In the genomic region with DNA sequence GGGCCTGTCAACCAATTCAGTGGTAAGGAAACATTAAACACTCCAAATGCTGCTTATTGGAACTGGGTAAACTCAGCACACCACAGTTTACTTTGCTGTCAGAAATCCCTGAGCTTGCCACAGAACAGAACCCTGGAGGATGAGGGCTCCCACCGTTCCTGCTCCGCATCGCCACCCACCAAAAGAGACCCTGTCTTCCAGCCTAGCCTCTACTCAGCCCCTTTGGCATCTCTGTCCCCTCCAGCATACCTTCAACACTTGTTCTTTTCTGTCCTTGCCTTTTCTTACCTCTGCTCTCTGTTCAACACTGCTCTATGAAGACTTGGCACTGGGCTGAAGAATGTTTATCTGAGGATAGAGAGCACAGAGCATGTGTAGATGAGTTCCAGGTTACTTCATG, we compare ENCODE assay signal across 10 mouse cellular contexts.
A peak's percentile ranks its signal among the peaks of the same experiment; 100 is the strongest.
DNase-seq lines count a peak whose midpoint lies in the region; ATAC-seq and TF ChIP-seq lines count a peak whose summit lies in the region.
"Had no signal": no experiment of that assay in that cellular context is flagged by ENCODE, and none has a peak within 500 bp of the region (broad histone marks: within the 10 kb centered on the region; RNA-seq: fewer than 3 reads in every experiment).

No protein-coding gene starts in this region.

- peaks cover 30% of the 10 kb centered on the region for H3K27me3 ChIP-seq in lung, embryonic 15.5 days
- H3K27me3 ChIP-seq in forebrain, embryonic 12.5 days = peaks cover 85% of the 10 kb centered on the region
- H3K27me3 ChIP-seq in stomach, embryonic 14.5 days (ENCODE audit: control insufficient read depth, insufficient read depth, low read length) = no peaks in the 10 kb centered on the region
- H3K27me3 ChIP-seq in kidney, adult 2 months (replicated peaks; ENCODE audit: control insufficient read depth, insufficient read depth, low read length) = no peaks in the 10 kb centered on the region

- TF ChIP-seq POLR2A in lung, adult 2 months (IDR thresholded peaks at IDR 0.05; ENCODE audit: borderline replicate concordance, extremely low read depth, low read depth, low read length) = no peak
- no peak for TF ChIP-seq POLR2A in kidney, adult 2 months (IDR thresholded peaks at IDR 0.05; ENCODE audit: low read depth, low read length)

- H3K27ac ChIP-seq in lung, embryonic 15.5 days = peak overlapping the region; percentile 92
- H3K27ac ChIP-seq in forebrain, embryonic 12.5 days = peak overlapping the region; percentile 75
- peak overlapping the region; percentile 90 for H3K27ac ChIP-seq in stomach, embryonic 14.5 days (ENCODE audit: low read length)
- no peak overlapping the region for H3K27ac ChIP-seq in kidney, adult 2 months (ENCODE audit: insufficient read depth, low read depth, low read length)
- H3K27ac ChIP-seq: hindbrain, embryonic 15.5 days had no signal

- peaks cover 88% of the 10 kb centered on the region for H3K4me1 ChIP-seq in lung, embryonic 15.5 days
- H3K4me1 ChIP-seq in lung, adult 2 months (ENCODE audit: control insufficient read depth, insufficient read depth, low read length) = peaks cover 7% of the 10 kb centered on the region
- peaks cover 71% of the 10 kb centered on the region for H3K4me1 ChIP-seq in forebrain, embryonic 12.5 days
- peaks cover 45% of the 10 kb centered on the region for H3K4me1 ChIP-seq in stomach, embryonic 14.5 days (ENCODE audit: control insufficient read depth, insufficient read depth, low read length)
- no peaks in the 10 kb centered on the region for H3K4me1 ChIP-seq in kidney, adult 2 months (ENCODE audit: control insufficient read depth, insufficient read depth, low read length)

- no peak for TF ChIP-seq CTCF in lung, adult 2 months (IDR thresholded peaks at IDR 0.05; ENCODE audit: insufficient read depth, low read length)
- no peak for TF ChIP-seq CTCF in kidney, adult 2 months (conservative IDR thresholded peaks at IDR 0.05; ENCODE audit: insufficient read depth, insufficient read length, low read depth, low read length)

- WGBS in lung, embryonic 15.5 days = 31% methylated on average over 3 of the region's 3 CpGs
- WGBS in lung, adult 2 months = 74% methylated on average over 3 of the region's 3 CpGs
- 81% methylated on average over 3 of the region's 3 CpGs for WGBS in forebrain, embryonic 12.5 days
- 28% methylated on average over 3 of the region's 3 CpGs for WGBS in stomach, embryonic 14.5 days
- 88% methylated on average over 3 of the region's 3 CpGs for WGBS in kidney, adult 2 months

- no peaks in the 10 kb centered on the region for H3K36me3 ChIP-seq in lung, embryonic 15.5 days
- H3K36me3 ChIP-seq in forebrain, embryonic 12.5 days (replicated peaks) = no peaks in the 10 kb centered on the region
- H3K36me3 ChIP-seq in stomach, embryonic 14.5 days (ENCODE audit: control insufficient read depth, insufficient read depth, low read length) = no peaks in the 10 kb centered on the region
- H3K36me3 ChIP-seq in kidney, adult 2 months (ENCODE audit: control insufficient read depth, insufficient read depth, low read length) = no peaks in the 10 kb centered on the region
- H3K36me3 ChIP-seq: hindbrain, embryonic 15.5 days had no signal

- peak overlapping the region; percentile 33; the same call in 1 of the 2 replicates for H3K4me2 ChIP-seq in lung, embryonic 15.5 days
- no peak overlapping the region for H3K4me2 ChIP-seq in forebrain, embryonic 12.5 days
- H3K4me2 ChIP-seq in stomach, embryonic 14.5 days (replicated peaks; ENCODE audit: low read depth, low read length) = 0 out of 2 replicates have a peak overlapping the region, but pooled peaks have one; percentile 19
- H3K4me2 ChIP-seq: hindbrain, embryonic 15.5 days had no signal

- no peaks in the 10 kb centered on the region for H3K9me3 ChIP-seq in lung, embryonic 15.5 days
- no peaks in the 10 kb centered on the region for H3K9me3 ChIP-seq in forebrain, embryonic 12.5 days
- no peaks in the 10 kb centered on the region for H3K9me3 ChIP-seq in stomach, embryonic 14.5 days (ENCODE audit: control insufficient read depth, low read depth, low read length)
- H3K9me3 ChIP-seq: hindbrain, embryonic 15.5 days had no signal

- ATAC-seq in lung, embryonic 15.5 days (ENCODE audit: borderline replicate concordance, extremely low read depth, low FRiP score, low TSS enrichment) = 0 out of 2 replicates have a peak, but pooled peaks have one; percentile 16
- ATAC-seq in forebrain, embryonic 12.5 days (ENCODE audit: low FRiP score) = no peak
- ATAC-seq in stomach, embryonic 14.5 days (ENCODE audit: insufficient number of reproducible peaks, insufficient read depth, low FRiP score, low read depth) = no peak

- H3K4me3 ChIP-seq in lung, embryonic 15.5 days = no peak overlapping the region
- H3K4me3 ChIP-seq in lung, adult 2 months (replicated peaks; ENCODE audit: extremely low read depth, low read depth, low read length) = no peak overlapping the region
- H3K4me3 ChIP-seq in forebrain, embryonic 12.5 days (replicated peaks) = no peak overlapping the region
- H3K4me3 ChIP-seq in stomach, embryonic 14.5 days (ENCODE audit: low read depth, low read length) = no peak overlapping the region
- H3K4me3 ChIP-seq in kidney, adult 2 months (ENCODE audit: insufficient read depth, low read depth, low read length) = no peak overlapping the region
- H3K4me3 ChIP-seq: hindbrain, embryonic 15.5 days had no signal

- no peak overlapping the region for H3K9ac ChIP-seq in lung, embryonic 15.5 days
- H3K9ac ChIP-seq in forebrain, embryonic 12.5 days = no peak overlapping the region
- H3K9ac ChIP-seq in stomach, embryonic 14.5 days (replicated peaks; ENCODE audit: low read depth, low read length) = no peak overlapping the region
- H3K9ac ChIP-seq: hindbrain, embryonic 15.5 days had no signal

- peak; percentile 87 for DNase-seq in heart, adult 11 months
- no peak for DNase-seq in heart, postnatal 4 days
- DNase-seq in lung, adult 2 months = no peak
- DNase-seq in layer of hippocampus, adult 18-20 months (ENCODE audit: low spot score in 2 of 2) = no peak
- no peak for DNase-seq in kidney, adult 2 months
- DNase-seq: thymus, postnatal 14 days had no signal
